Mouse (Mus musculus): ENCODE measurements around the gene Tsc22d4.

DNA sequence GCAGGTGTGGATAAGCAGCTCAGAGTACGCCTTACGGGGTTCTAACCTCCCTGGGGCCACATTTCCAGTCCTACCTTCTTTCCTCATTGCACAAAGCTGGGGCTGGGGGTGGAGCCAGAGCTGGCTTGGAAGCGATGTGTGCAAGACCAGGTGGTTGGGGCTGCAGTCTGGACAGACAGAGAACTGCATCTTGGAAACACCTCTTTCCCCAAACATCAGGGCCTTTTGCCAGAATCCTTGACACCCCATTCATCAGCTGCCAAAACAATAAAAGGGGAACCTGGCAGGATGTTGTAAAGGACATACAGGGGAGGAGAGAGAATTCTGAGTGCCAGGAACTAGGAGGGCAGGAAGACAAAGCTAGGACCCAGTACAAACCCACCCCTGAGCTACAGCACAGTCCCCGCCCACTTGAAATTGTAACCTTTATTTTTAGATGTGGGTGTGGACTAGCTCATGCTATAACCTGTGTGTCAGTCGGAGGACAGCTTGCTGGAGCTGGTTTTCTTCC is 30.9 kb downstream of the Tsc22d4 start:
- TF ChIP-seq POLR2A (IDR thresholded peaks at IDR 0.05; ENCODE audit: insufficient read length, low read depth) (no peak), MAX (IDR thresholded peaks at IDR 0.05; ENCODE audit: low read depth) (no peak), E2F4 (IDR thresholded peaks at IDR 0.05; ENCODE audit: insufficient read depth) (no peak), REST (IDR thresholded peaks at IDR 0.05; ENCODE audit: insufficient read depth, insufficient read length) (no peak), MYOG (IDR thresholded peaks at IDR 0.05; ENCODE audit: control insufficient read depth in 1 of 3, insufficient read depth in 1 of 3, insufficient read length in 2 of 3, low read depth in 2 of 3) (no peak), TCF12 (IDR thresholded peaks at IDR 0.05; ENCODE audit: insufficient read depth, poor library complexity, severe bottlenecking) (no peak), CEBPB (IDR thresholded peaks at IDR 0.05; ENCODE audit: insufficient read depth, poor library complexity, severe bottlenecking) (no peak), SRF (IDR thresholded peaks at IDR 0.05; ENCODE audit: control insufficient read depth, insufficient read length, low read depth) (no peak)

Data from myocyte (in vitro differentiated cells).